Mouse (Mus musculus): Measurements from ENCODE around the gene Def6.

GRCm38 (mm10) chr17:28193559-28193958, 14.0 kb upstream of the Def6 start:
- TF ChIP-seq POLR2A (IDR thresholded peaks at IDR 0.05; ENCODE audit: low read depth, low read length) (no peak), CTCF (IDR thresholded peaks at IDR 0.05; ENCODE audit: extremely low read depth, insufficient read length, insufficient replicate concordance, low read depth, low read length) (no peak)
